Mouse (Mus musculus): Measurements from ENCODE around the gene Fbxo47. TPM values are rescaled to one million over a fixed set of nuclear protein-coding genes. Genes with fewer than 3 reads are reported as not detected.

Fbxo47 gene
- total RNA-seq, 2 experiments from 2014 or later: 0.63 to 1.6 TPM

DNA sequence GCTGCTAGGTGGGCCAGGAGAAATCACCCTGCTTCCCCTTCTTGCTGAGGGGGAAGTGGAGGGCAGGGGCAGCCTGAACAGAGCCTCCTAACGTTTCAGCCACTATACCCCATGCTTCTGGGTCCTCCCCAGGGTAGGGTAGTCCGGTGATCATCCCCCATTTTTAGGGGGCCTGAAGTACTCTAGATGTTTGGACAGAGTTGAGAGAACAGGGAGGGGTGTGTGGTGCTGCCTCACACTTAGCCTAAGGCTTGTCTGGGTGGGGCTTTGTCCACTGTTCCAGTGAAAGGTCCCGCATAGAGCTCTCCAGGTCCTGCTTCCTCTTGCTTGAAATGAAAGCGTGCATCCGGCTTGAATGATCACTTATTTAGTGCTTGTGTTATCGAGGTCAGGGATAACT is 53.5 kb downstream of the Fbxo47 start:
- no peak for DNase-seq

DNA sequence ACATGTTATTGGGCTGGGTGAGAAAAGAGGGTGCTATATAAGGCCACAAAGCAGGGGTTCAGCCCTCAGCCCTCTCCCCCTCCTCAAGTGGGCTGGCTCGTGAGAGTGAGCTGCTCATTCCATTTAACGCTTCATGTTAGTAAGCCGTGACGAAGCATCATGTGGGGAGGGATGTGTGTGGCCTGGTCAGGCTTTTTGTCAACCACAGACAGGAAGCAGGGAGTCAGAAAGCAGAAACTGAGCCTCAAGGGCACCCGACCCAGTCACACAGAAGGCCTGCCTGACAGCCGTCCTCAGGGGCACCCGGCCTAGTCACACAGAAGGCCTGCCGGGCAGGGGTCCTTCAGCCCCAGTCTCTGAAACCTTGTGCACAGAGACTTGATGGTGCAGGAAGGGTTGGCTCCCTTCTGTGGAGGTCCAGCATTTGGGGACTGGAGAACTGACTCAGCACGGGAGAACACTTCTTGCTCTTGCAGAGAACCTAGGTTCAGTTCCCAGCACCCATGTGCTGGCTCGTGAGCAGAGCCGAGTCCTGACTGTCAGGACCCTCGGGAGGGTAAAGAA is 54.0 kb downstream of the Fbxo47 start:
- DNase-seq: no peak

DNA sequence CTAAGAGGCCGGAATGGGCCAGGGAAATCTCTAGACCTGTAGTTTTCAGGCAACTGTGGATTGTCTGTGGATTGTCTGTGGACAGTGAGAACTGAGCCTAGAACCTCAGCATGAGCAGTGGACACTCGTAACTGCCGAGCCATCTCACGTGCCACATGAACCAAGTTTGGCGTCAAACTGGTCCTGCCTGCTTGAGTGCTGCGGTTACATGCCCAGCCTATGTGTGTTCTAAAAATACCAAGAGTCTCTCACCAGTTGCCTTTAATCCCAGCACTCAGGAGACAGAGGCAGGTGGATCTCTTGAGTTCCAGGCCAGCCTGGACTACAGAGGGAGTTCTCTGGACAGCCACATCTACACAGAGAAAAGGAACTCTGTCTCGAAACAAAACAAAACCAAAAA is 54.6 kb downstream of the Fbxo47 start:
- no peak for DNase-seq

- DNase-seq: no peak
These were observed 56.3 kb downstream of the Fbxo47 start for GRCm38 (mm10) chr11:97827654-97828053.

GRCm38 (mm10) chr11:97826414-97826813 is 57.5 kb downstream of the Fbxo47 start:
- no peak for DNase-seq

DNA sequence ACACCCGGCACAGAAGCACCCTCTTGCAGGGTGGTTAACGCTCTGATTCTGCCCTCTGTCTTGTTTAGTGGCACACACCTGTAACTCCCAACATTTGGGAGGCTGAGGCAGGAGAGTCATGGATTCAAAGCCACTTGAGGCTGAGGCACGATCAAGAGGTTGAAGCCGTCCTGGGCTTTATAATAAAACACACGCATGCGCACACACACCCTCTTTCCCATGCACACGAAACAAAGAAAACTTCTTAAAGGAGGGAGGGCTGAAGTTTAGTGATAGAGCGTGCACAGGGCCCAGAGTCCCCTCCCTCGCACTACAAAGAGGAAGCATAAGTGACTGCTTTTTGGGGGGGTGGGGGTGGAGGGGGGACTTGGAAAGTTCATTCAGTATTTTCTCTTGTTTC is 58.0 kb downstream of the Fbxo47 start:
- no peak for DNase-seq

DNA sequence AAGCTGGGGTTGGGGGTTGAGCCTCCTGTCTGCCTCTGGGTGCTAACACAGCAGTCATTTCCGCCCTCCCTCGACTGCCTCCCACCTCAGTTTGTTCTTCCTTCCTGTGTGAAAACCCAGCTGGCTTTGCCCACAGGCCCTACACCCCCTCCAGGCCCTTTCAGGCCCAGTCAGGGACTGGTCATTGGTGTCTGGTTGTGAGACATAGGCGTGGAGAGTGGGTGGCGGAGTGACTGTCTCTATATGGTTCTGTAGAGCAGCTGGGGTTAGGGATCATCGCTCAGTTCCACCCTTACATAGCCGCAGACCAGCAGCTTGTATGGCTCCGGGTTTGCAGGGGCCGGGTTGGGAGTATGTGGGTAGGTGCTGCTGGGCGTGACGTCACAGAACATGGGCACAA is 58.7 kb downstream of the Fbxo47 start:
- no peak for DNase-seq

- DNase-seq: no peak
These were observed 59.1 kb downstream of the Fbxo47 start for GRCm38 (mm10) chr11:97824895-97825294.

DNA sequence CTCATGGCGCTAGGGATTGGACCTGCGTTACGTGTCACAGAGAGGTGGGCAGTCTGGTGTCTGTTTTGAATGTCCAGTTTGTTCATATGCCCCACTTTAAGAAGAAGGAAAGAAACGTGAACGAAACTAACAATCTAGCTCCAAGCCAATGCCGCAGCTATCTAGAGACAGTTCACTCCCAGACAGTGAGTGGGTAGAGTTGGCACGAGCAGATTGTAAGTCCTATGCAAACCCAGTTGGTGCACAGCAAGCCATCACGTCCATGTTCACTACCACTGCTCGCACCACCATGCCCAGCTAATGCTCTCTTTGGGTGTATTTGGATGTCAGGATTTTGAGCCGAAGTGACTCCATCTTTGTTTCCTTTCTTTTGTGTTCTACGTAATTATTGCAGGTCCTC is 59.8 kb downstream of the Fbxo47 start:
- DNase-seq: no peak

DNA sequence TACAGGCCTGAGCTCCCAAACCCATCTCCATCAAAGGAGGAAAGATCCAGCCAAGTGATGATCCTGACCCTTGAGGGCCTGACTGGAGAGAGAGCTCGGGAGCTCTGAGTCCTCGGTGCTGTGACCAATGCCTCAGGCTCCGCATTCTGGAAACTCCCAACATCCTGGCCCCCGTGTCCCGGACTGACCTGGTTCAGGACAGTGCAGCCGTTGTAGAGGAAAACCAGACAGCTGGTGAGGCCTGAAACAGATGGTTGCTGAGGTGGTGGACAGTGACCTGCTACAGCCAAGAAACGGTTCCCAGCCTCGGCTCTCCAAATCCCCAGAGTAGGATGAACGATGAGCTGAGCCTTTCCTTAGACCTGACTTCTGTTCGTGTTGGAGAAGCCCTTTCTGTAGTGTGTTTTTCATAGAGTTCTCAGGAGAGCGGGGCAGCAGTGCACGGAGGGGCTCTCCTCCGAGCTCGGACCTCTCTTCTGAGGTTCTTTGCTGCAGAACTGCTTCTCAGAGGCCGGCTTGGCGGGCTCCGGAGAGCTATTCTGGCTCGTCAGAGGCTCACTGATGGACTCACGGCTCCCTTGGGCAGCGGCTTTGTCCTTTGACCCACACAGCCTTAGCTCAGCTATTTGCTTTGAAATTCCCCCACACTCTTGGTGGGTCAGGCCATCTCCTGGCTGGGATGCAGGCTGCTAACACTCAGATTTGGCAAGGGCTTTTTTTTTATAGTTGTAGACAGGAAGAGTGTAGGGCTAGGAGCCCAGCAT is 60.9 kb downstream of the Fbxo47 start:
- peak in 1 of 2 experiments; percentile 49 for DNase-seq

- peak in 1 of 2 experiments; percentile 56 for DNase-seq
These were observed 62.4 kb downstream of the Fbxo47 start for GRCm38 (mm10) chr11:97821401-97822064.

DNA sequence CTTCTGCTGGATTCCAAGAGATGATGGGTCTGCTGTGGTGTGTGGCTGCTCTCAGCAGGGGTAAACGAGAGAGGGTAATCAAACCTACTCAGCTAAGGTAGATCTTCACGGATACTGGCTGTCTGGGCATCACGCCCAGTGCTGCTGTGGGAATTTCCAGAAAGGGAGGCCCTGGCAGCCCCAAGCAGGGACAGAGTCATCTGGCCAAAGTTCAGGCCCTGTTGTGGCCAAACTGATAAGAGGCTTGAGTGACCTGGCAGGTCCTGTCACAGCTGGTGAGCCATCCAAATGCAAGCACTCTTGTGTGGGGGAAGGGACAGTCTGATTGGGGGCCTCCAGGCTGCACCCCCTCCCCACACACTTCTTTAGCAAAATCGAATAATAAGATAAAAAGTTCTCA is 63.1 kb downstream of the Fbxo47 start:
- DNase-seq: peak; percentile 91 to 92

GRCm38 (mm10) chr11:97819923-97820322 is 64.0 kb downstream of the Fbxo47 start:
- DNase-seq: no peak

DNA sequence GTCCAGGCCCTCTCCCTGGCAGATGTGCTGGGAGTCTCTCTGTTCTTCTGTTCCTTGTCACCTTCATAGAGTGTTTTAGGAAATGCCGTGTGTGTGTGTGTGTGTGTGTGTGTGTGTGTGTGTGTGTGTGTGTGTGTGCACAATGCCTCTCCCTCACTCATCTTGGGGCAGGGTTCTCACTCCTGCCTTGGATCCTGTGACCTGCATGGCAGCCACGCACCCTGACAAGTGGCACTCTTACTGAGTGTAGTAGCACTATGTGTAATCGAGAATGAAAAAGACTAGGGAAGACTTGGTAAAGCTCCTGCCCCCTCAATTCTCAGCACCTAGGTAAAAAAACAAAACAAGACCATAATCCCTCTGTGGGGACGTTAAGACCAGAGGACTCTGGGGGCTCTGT is 64.9 kb downstream of the Fbxo47 start:
- DNase-seq: no peak

GRCm38 (mm10) chr11:97818571-97818970 is 65.4 kb downstream of the Fbxo47 start:
- peak in 1 of 2 experiments; percentile 67 for DNase-seq

GRCm38 (mm10) chr11:97818003-97818402 is 66.0 kb downstream of the Fbxo47 start:
- no peak for DNase-seq

GRCm38 (mm10) chr11:97817379-97817778 is 66.6 kb downstream of the Fbxo47 start:
- peak in 1 of 2 experiments; percentile 72 for DNase-seq

GRCm38 (mm10) chr11:97816916-97817315 is 67.0 kb downstream of the Fbxo47 start:
- DNase-seq: peak; percentile 60 to 63

GRCm38 (mm10) chr11:97816176-97816575 is 67.8 kb downstream of the Fbxo47 start:
- no peak for DNase-seq

DNA sequence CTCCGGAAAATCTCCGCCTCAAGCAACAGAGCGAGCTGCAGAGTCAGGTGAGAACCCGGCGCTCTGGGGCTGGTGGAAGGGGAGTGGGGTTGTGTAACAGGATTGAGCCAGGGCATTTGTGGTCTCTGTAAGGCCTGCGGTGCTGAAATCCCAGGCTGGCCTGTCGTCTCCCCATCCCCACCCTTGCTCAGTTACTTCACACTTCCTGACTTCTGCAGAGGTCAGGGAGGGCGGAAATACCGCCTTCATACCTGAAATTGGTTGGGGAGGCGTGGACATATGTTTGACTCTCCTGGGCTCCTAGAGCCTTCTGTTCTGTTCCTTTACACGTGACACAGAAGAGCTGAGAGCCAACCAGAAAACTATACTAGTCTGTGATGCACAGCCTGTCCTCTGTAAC is 68.2 kb downstream of the Fbxo47 start:
- no peak for DNase-seq

- no peak for DNase-seq
These were observed 70.0 kb downstream of the Fbxo47 start for GRCm38 (mm10) chr11:97813746-97814515.

DNA sequence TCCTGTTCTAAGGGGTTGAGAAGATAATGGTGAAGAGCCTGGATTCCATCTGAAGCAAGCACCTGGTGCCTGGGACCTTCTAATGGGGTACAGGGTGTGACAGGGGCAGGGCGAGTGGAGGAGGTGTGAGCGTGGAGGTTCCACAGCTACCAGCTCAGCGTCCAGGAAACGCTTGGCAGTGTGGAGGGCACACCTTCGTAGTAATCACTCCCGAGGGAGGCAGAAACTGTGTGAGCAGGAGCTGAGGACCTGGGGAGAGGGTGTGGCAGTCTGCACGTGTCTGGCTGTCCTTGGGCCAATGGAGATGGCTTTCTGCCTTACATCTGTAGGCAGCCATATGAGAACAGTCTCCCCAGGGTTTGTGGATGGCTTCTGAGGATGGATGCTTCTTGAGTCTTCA is 70.9 kb downstream of the Fbxo47 start:
- DNase-seq: no peak

- no peak for DNase-seq
These were observed 71.4 kb downstream of the Fbxo47 start for GRCm38 (mm10) chr11:97812491-97812921.
